Mouse (Mus musculus) midbrain, embryonic 14.5 days (tissue): ENCODE measurements at regions not wholly inside any gene's neighbourhood (a gene's known extent, or its start where the extent isn't known, plus 50 kb on each side); places are given as distances from the start of the nearest gene placed in this dataset.

ENCODE experiments used
- ATAC-seq: fragments of 200-750 bp; cut with Nextera tagmentation; 2 replicates; pipeline ENCODE4 v1.8.0; 2017; ENCODE audit warnings: moderate number of reproducible peaks, moderate library complexity; ENCODE audit not compliant: low FRiP score, low TSS enrichment
- DNase-seq: peaks from one replicate; pipeline ENCODE4 v3.0.0-alpha.2; 2015
- H3K27ac ChIP-seq: fragments of 300-500 bp; sonication (generic); replicated peaks from 2 replicates; pipeline ENCODE4 v1.5.1; 2014; ENCODE audit warnings: mild to moderate bottlenecking, low read depth, low read length, moderate library complexity
- H3K27me3 ChIP-seq: fragments of 300-500 bp; sonication (generic); 2 replicates; pipeline ENCODE4 v1.6.1; 2014; ENCODE audit warnings: low read length, control low read depth, mixed read lengths; ENCODE audit not compliant: control insufficient read depth, insufficient read depth
- H3K36me3 ChIP-seq: fragments of 300-500 bp; sonication (generic); 2 replicates; pipeline ENCODE4 v1.6.1; 2014; ENCODE audit warnings: low read length, control low read depth; ENCODE audit not compliant: control insufficient read depth, insufficient read depth
- H3K4me1 ChIP-seq: fragments of 300-500 bp; sonication (generic); 2 replicates; pipeline ENCODE4 v1.6.1; 2014; ENCODE audit warnings: mild to moderate bottlenecking, antibody characterized with exemption, low read length, control low read depth; ENCODE audit not compliant: control insufficient read depth, insufficient read depth
- H3K4me2 ChIP-seq: fragments of 300-500 bp; sonication (generic); 2 replicates; pipeline ENCODE4 v1.6.1; 2014; ENCODE audit warnings: mild to moderate bottlenecking, low read length, moderate library complexity
- H3K4me3 ChIP-seq: fragments of 300-500 bp; sonication (generic); replicated peaks from 2 replicates; pipeline ENCODE4 v1.5.1; 2014; ENCODE audit warnings: low read depth, low read length
- H3K9ac ChIP-seq: fragments of 300-500 bp; sonication (generic); replicated peaks from 2 replicates; pipeline ENCODE4 v1.6.1; 2014; ENCODE audit warnings: mild to moderate bottlenecking, low read length, moderate library complexity
- H3K9me3 ChIP-seq: fragments of 300-500 bp; sonication (generic); 2 replicates; pipeline ENCODE4 v1.6.1; 2016; ENCODE audit warnings: low read length, control low read depth, mixed read lengths; ENCODE audit not compliant: control insufficient read depth
- WGBS: fragments of 180-500 bp; shearing (Covaris S2); extraction: QIAGEN DNeasy Blood & Tissue Kit; methylation state at CpG from one replicate; pipeline ENCODE4 v1.1.7; 2014; 5-methylcytosine and 5-hydroxymethylcytosine counted together

DNA sequence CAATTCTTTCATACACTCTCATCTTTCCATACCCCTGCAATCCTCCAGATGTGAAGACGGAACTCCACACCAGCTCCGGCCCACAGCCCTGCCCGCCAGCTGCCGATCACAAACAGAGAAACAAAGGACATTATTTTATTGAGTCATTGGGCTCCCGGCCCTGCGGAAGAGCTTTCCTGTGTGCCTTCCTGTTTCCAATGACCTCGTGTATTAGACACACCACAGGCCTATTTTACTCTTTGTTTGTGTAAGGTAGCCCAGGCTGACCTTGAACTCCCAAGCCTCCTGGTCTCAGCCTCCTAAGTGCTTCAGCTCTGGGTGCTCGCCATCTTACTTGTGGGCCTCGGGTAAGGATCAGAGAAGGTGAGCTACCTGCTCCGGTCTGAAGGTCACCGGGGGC lies 53.1 kb upstream of the Thy1 start:
- Histone ChIP-seq H3K4me2 (no peak overlapping the region), H3K4me3 (no peak overlapping the region), H3K9me3 (no peaks in the 10 kb centered on the region), H3K9ac (no peak overlapping the region), H3K4me1 (no peaks in the 10 kb centered on the region), H3K36me3 (no peaks in the 10 kb centered on the region), H3K27ac (no peak overlapping the region), H3K27me3 (no peaks in the 10 kb centered on the region)
- DNase-seq: no peak
- 81% methylated on average over 11 of the region's 11 CpGs for WGBS
- ATAC-seq: no peak

DNA sequence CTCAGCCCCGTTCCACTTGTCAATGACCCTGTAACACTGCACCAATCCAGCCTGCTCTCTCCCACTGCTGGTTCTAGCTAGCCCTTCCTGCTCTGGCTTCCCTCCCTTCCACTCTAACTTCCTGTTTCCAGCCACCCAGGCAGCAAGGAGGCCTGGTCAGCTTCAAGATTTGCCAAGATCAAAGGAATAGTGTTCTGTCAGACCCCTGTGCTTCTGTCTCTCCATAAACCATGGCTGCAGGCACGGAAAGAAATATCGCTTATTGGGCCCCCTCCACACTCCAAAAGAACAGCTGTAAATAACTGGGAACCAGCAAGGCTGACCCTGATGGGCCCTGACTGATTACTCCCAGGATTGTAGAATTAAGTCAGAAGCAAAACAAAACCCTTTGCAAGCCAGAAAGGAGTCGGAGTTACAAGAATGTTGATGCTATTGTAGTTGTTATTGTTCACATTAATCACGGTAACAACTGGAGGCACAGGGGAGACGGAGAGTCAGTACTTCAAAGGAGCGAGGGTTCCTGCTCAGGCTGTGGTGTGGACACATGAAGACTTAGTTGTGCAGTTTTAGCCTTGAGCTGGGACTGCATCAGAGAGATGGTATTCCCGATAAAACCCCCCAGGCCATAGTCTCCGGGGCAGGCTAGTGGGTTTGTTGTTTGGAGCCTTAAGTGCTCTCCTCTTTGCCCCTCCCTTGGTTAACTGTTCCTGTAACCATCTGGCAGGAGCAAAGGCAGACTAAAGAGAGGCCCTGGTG lies 49.8 kb upstream of the Thy1 start:
- WGBS: 34% methylated on average over 9 of the region's 9 CpGs

More for the DNA sequence above, 49.8 kb upstream of the Thy1 start:
- ATAC-seq (no peak), DNase-seq (no peak)
- no peaks in the 10 kb centered on the region for H3K4me1 ChIP-seq
- no peak overlapping the region for H3K4me3 ChIP-seq
- H3K27me3 ChIP-seq: no peaks in the 10 kb centered on the region
- no peaks in the 10 kb centered on the region for H3K9me3 ChIP-seq
- no peak overlapping the region for H3K4me2 ChIP-seq
- no peak overlapping the region for H3K9ac ChIP-seq
- H3K36me3 ChIP-seq: no peaks in the 10 kb centered on the region
- no peak overlapping the region for H3K27ac ChIP-seq
